Mouse (Mus musculus) MEL (cell line): ENCODE data around the gene Esp1.

Experiments used
- CTCF ChIP-seq, 3 experiments: IDR thresholded peaks in 2 of 3; conservative IDR thresholded peaks in 1 of 3; 2 replicates each; pipeline ENCODE4 v1.5.1; 2011 to 2012; ENCODE audit warnings: low read length in 3 of 3, low read depth in 2 of 3, mild to moderate bottlenecking in 2 of 3, improper control_type of control experiment in 1 of 3, inconsistent platforms in 1 of 3, mixed read lengths in 1 of 3, moderate library complexity in 1 of 3; ENCODE audit not compliant: control insufficient read depth in 1 of 3, insufficient read depth in 1 of 3, poor library complexity in 1 of 3, severe bottlenecking in 1 of 3
- EP300 ChIP-seq, 2 experiments: IDR thresholded peaks; 2 replicates each; pipeline ENCODE4 v1.6.1; 2011; ENCODE audit warnings: improper control_type of control experiment in 2 of 2, low read length in 2 of 2, low read depth in 1 of 2, mild to moderate bottlenecking in 1 of 2
- GATA1 ChIP-seq: IDR thresholded peaks from 2 replicates; pipeline ENCODE4 v1.6.1; 2011; ENCODE audit warnings: low read depth, low read length, improper control_type of control experiment
- JUND ChIP-seq: IDR thresholded peaks from 2 replicates; pipeline ENCODE4 v1.6.1; 2011; ENCODE audit warnings: low read depth, mild to moderate bottlenecking, improper control_type of control experiment, low read length
- MAX ChIP-seq: IDR thresholded peaks from 2 replicates; pipeline ENCODE4 v1.6.1; 2011; ENCODE audit warnings: low read length, improper control_type of control experiment
- NRF1 ChIP-seq: IDR thresholded peaks from 2 replicates; pipeline ENCODE4 v1.6.1; 2014; ENCODE audit warnings: low read depth, mild to moderate bottlenecking, inconsistent platforms, low read length, improper control_type of control experiment, moderate library complexity; ENCODE audit not compliant: poor library complexity, insufficient read depth, severe bottlenecking
- POLR2A ChIP-seq, 2 experiments: IDR thresholded peaks; 2 replicates each; pipeline ENCODE4 v1.6.1; 2011 to 2012; ENCODE audit warnings: low read length in 2 of 2, mild to moderate bottlenecking in 2 of 2, control low read depth in 1 of 2, improper control_type of control experiment in 1 of 2, low read depth in 1 of 2, moderate library complexity in 1 of 2; ENCODE audit not compliant: control insufficient read depth in 1 of 2, insufficient read depth in 1 of 2, poor library complexity in 1 of 2
- POLR2AphosphoS5 ChIP-seq: IDR thresholded peaks from 2 replicates; pipeline ENCODE4 v1.6.1; 2012; ENCODE audit warnings: low read depth, borderline replicate concordance, mild to moderate bottlenecking, inconsistent platforms, low read length, moderate library complexity, mixed read lengths
- ZKSCAN1 ChIP-seq: IDR thresholded peaks from 2 replicates; pipeline ENCODE4 v1.6.1; 2012; ENCODE audit warnings: low read depth, mild to moderate bottlenecking, inconsistent platforms, low read length, improper control_type of control experiment, moderate library complexity
- ZMIZ1 ChIP-seq: IDR thresholded peaks from 2 replicates; pipeline ENCODE4 v1.6.1; 2012; ENCODE audit warnings: low read depth, mild to moderate bottlenecking, inconsistent platforms, low read length, improper control_type of control experiment, moderate library complexity

DNA sequence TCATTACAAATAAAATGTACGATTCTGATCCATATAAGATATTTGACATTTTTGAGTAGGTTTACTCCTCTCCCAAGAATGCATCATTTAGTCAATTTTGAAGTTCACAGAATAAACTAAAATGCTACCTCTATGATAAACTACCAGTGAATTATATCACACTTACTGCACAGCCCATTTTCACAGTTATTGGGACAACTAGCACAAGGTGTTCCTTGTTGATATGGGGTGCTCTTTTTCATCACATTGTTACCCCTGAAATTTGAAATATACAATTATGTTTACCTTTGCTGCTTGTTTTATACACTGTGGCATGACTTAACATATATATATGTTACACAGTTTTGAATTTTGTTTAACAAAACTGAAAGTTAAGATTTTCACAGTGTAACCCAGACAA is 40.2 kb downstream of the Esp1 start:
- TF ChIP-seq GATA1 (no peak), POLR2A (IDR thresholded peaks at IDR 0.05; ENCODE audit: control insufficient read depth in 1 of 2, insufficient read depth in 1 of 2, low read depth in 1 of 2, low read length in 2 of 2, poor library complexity in 1 of 2) (no peak), ZKSCAN1 (no peak), CTCF (IDR thresholded peaks at IDR 0.05 in 2 of 3, conservative IDR thresholded peaks at IDR 0.05 in 1 of 3; ENCODE audit: control insufficient read depth in 1 of 3, insufficient read depth in 1 of 3, low read depth in 2 of 3, low read length in 3 of 3, poor library complexity in 1 of 3, severe bottlenecking in 1 of 3) (no peak), MAX (no peak), EP300 (IDR thresholded peaks at IDR 0.05; ENCODE audit: low read depth in 1 of 2, low read length in 2 of 2) (no peak), NRF1 (no peak), JUND (no peak), ZMIZ1 (no peak), POLR2AphosphoS5 (no peak)
